Mouse (Mus musculus) retina, postnatal 7 days (tissue): ENCODE measurements around the gene Hipk2.

Experiments
- DNase-seq: peaks from one replicate; pipeline ENCODE4 v3.0.0-alpha.2; 2012; ENCODE audit warnings: low read depth, low spot score

Hipk2 gene

GRCm38 (mm10) chr6:38867291-38867690, 8.7 kb downstream of the Hipk2 start:
- DNase-seq: no peak

GRCm38 (mm10) chr6:38866761-38867160, 9.2 kb downstream of the Hipk2 start:
- no peak for DNase-seq

- no peak for DNase-seq
These were observed 9.6 kb downstream of the Hipk2 start for GRCm38 (mm10) chr6:38866357-38866756.

GRCm38 (mm10) chr6:38865805-38866204, 10.2 kb downstream of the Hipk2 start:
- no peak for DNase-seq

GRCm38 (mm10) chr6:38863595-38863994, 12.4 kb downstream of the Hipk2 start:
- DNase-seq: no peak

GRCm38 (mm10) chr6:38860301-38860700, 15.7 kb downstream of the Hipk2 start:
- DNase-seq: no peak

GRCm38 (mm10) chr6:38859819-38860218, 16.1 kb downstream of the Hipk2 start:
- DNase-seq: no peak

- DNase-seq: no peak
These were observed 22.4 kb downstream of the Hipk2 start for GRCm38 (mm10) chr6:38853561-38853992.

GRCm38 (mm10) chr6:38851740-38852139, 24.2 kb downstream of the Hipk2 start:
- no peak for DNase-seq

GRCm38 (mm10) chr6:38850715-38851259, 25.2 kb downstream of the Hipk2 start:
- no peak for DNase-seq

- no peak for DNase-seq
These were observed 27.7 kb downstream of the Hipk2 start for GRCm38 (mm10) chr6:38847958-38848910.

GRCm38 (mm10) chr6:38847447-38847846, 28.5 kb downstream of the Hipk2 start:
- no peak for DNase-seq

GRCm38 (mm10) chr6:38846330-38847195, 29.4 kb downstream of the Hipk2 start:
- DNase-seq: no peak

GRCm38 (mm10) chr6:38845876-38846275, 30.1 kb downstream of the Hipk2 start:
- DNase-seq: no peak

GRCm38 (mm10) chr6:38845117-38845516, 30.8 kb downstream of the Hipk2 start:
- no peak for DNase-seq

- no peak for DNase-seq
These were observed 34.4 kb downstream of the Hipk2 start for GRCm38 (mm10) chr6:38841551-38841950.

- DNase-seq: no peak
These were observed 35.2 kb downstream of the Hipk2 start for GRCm38 (mm10) chr6:38840780-38841179.

- no peak for DNase-seq
These were observed 35.6 kb downstream of the Hipk2 start for GRCm38 (mm10) chr6:38840380-38840779.

GRCm38 (mm10) chr6:38839891-38840290, 36.1 kb downstream of the Hipk2 start:
- DNase-seq: no peak

- no peak for DNase-seq
These were observed 37.9 kb downstream of the Hipk2 start for GRCm38 (mm10) chr6:38838061-38838460.

GRCm38 (mm10) chr6:38835217-38835616, 40.7 kb downstream of the Hipk2 start:
- DNase-seq: no peak

GRCm38 (mm10) chr6:38834727-38835126, 41.2 kb downstream of the Hipk2 start:
- no peak for DNase-seq
